Mouse (Mus musculus) testis, adult 2 months (tissue): Measurements from ENCODE around the gene P2rx6.
"Not testable (repeated sequence)": the region's sequence is repeated elsewhere in the genome, so short reads cannot be mapped to it uniquely, and the experiment has no call there.

Experiments
- CTCF ChIP-seq: fragments of 200-500 bp; IDR thresholded peaks from 2 replicates; pipeline ENCODE4 v1.5.1; 2012; ENCODE audit warnings: low read depth, mild to moderate bottlenecking, inconsistent platforms, low read length, moderate library complexity; ENCODE audit not compliant: control insufficient read depth, insufficient read depth, insufficient replicate concordance
- POLR2A ChIP-seq: fragments of 200-500 bp; IDR thresholded peaks from 2 replicates; pipeline ENCODE4 v1.6.1; 2012; ENCODE audit warnings: low read depth, mild to moderate bottlenecking, inconsistent platforms, low read length, moderate library complexity; ENCODE audit not compliant: control insufficient read depth

GRCm38 (mm10) chr16:17614740-17615139 lies 53.1 kb downstream of the P2rx6 start:
- not testable (repeated sequence) for TF ChIP-seq POLR2A, CTCF
